Mouse (Mus musculus) heart, embryonic 11.5 days (tissue): ENCODE data around the gene Nop58. TPM values are rescaled to one million over a fixed set of nuclear protein-coding genes. Genes with fewer than 3 reads are reported as not detected.
"Not testable (repeated sequence)": the region's sequence is repeated elsewhere in the genome, so short reads cannot be mapped to it uniquely, and the experiment has no call there.

Source experiments
- ATAC-seq: fragments of 200-750 bp; cut with Nextera tagmentation; replicated peaks from 2 replicates; pipeline ENCODE4 v1.8.0; 2017; ENCODE audit warnings: moderate library complexity; ENCODE audit not compliant: insufficient number of reproducible peaks, low FRiP score, low TSS enrichment
- H3K27ac ChIP-seq: fragments of 300-500 bp; sonication (generic); 2 replicates; pipeline ENCODE4 v1.5.1; 2014; ENCODE audit warnings: mild to moderate bottlenecking, low read depth, low read length
- H3K27me3 ChIP-seq: fragments of 300-500 bp; sonication (generic); 2 replicates; pipeline ENCODE4 v1.6.1; 2014; ENCODE audit warnings: mild to moderate bottlenecking, low read length, mixed read lengths; ENCODE audit not compliant: control insufficient read depth, insufficient read depth
- H3K36me3 ChIP-seq: fragments of 300-500 bp; sonication (generic); 2 replicates; pipeline ENCODE4 v1.6.1; 2014; ENCODE audit warnings: mild to moderate bottlenecking, low read length, moderate library complexity, mixed read lengths; ENCODE audit not compliant: control insufficient read depth, insufficient read depth
- H3K4me1 ChIP-seq: fragments of 300-500 bp; sonication (generic); 2 replicates; pipeline ENCODE4 v1.6.1; 2014; ENCODE audit warnings: low read length; ENCODE audit not compliant: control insufficient read depth, insufficient read depth
- H3K4me2 ChIP-seq: fragments of 300-500 bp; sonication (generic); 2 replicates; pipeline ENCODE4 v1.6.1; 2014; ENCODE audit warnings: mild to moderate bottlenecking, moderate library complexity
- H3K4me3 ChIP-seq: fragments of 300-500 bp; sonication (generic); 2 replicates; pipeline ENCODE4 v1.5.1; 2014; ENCODE audit warnings: low read depth, low read length
- H3K9ac ChIP-seq: fragments of 300-500 bp; sonication (generic); 2 replicates; pipeline ENCODE4 v1.6.1; 2014; ENCODE audit warnings: mild to moderate bottlenecking, low read depth, low read length, moderate library complexity
- H3K9me3 ChIP-seq: fragments of 300-500 bp; sonication (generic); replicated peaks from 2 replicates; pipeline ENCODE4 v1.6.1; 2016; ENCODE audit warnings: low read length; ENCODE audit not compliant: control insufficient read depth
- WGBS: fragments of 180-500 bp; shearing (Covaris S2); extraction: QIAGEN DNeasy Blood & Tissue Kit; methylation state at CpG from one replicate; pipeline ENCODE4 v1.1.7; 2014; ENCODE audit not compliant: insufficient replicate concordance; 5-methylcytosine and 5-hydroxymethylcytosine counted together
- polyA plus RNA-seq: library from polyadenylated mRNA; unstranded; fragments of >200 nt; fragmentation: Nextera tagmentation; extraction: Ambion mirVana; gene quantifications from 2 replicates; pipeline ENCODE4 v1.2.1, GENCODE M21; 2014

Gene Nop58
- polyA plus RNA-seq, 1 experiment from 2014 or later: 190 TPM

DNA sequence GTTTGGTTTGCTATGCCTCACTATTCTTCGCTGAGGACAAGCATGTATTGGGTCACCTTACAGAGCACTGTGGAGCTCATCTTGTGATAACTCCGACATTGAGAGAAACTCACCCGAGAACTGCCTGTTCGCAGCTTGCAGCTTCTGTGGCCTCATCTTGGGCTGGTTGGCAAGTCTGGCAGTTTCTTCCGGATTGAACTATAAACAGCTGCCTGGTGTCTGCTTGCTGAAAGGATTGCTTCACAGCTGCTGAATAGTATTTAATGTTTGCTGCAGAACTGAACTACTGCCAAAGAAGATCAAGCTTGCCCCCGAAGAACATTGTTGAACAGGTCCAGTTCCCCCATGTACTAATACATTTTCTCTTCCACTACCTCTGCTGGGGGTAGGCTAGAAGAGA is 49.3 kb downstream of the Nop58 start:
- H3K4me2 ChIP-seq: no peak overlapping the region
- no peak overlapping the region for H3K27ac ChIP-seq

DNA sequence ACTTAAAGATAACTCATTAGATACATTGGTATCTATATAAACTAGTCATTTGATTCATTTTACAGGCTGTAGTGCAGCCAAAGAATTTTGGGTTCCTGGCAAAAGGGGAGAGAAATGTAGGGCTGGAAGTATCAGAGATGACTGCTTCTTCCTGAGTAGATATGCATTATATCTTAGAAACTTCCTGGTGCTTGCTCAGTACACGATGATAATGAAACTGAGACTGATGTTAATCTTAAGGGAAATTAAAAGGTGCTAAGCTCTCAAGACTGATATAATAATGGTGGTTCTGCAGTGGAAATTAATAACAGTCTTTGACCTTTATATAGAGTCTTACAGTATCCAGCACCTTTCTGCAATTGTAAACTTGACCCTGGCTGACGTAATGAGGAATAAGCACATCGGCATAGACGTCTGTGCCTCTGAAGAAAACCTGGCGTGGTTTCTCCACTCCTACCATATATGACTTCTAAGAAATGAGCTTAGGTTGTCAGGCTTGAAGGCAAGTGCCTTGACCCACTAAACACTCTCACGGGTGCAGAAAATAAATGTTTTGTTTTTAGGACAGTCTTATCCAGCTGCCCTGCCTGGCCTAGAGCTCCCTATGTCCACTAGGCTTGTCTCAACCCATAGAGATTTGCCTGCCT is 54.1 kb downstream of the Nop58 start:
- H3K27ac ChIP-seq: peak overlapping the region; percentile 57; the same call in 1 of the 2 replicates
- ATAC-seq: no peak
- 64% methylated on average over 6 of the region's 6 CpGs for WGBS

More for the DNA sequence above, 49.3 kb downstream of the Nop58 start:
- H3K9me3 ChIP-seq: no peaks in the 10 kb centered on the region
- 66% methylated on average over 6 of the region's 6 CpGs for WGBS
- no peaks in the 10 kb centered on the region for H3K27me3 ChIP-seq
- no peak for ATAC-seq
- H3K36me3 ChIP-seq: no peaks in the 10 kb centered on the region
- no peak overlapping the region for H3K4me3 ChIP-seq
- H3K4me1 ChIP-seq: no peaks in the 10 kb centered on the region
- no peak overlapping the region for H3K9ac ChIP-seq

DNA sequence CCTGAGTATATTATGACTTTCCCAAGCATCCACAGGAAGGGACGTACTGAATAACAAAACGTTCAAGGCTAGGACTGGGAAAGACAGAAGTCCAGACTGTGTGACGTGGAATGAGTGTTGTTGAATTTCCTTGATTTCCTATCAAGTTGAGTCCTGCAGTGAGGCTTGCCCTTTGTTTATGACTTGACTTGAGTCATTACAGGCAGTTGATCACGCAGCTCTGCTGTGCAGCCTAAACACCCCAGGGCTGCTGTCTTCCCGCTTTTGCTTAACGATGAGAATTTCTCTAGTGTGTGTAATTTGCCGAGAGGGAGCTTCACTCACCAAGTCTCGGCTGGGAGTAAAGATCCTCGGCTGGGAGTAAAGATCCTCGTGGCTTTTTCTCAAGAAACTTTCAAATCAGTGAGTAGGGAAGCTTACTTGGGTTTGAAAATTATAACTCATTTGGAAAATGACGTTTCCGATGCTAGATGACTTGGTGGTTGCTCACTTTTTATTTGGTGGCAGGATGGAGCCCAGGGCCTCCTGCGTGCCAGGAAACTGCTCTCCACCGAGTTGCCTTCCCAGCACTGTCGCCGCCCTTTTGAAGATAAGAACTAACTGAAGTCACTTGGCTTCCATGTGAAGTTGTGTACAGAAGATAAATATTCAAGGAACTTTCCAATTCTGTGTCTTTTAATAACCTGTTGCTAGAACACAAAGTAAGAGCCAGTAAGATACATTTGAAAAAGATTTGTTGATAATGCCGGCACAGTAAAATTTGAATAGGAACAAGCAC is 55.0 kb downstream of the Nop58 start:
- H3K27ac ChIP-seq: peak overlapping the region; percentile 57
- H3K4me2 ChIP-seq: no peak overlapping the region
- 0 out of 2 replicates have a peak overlapping the region, but pooled peaks have one; percentile 3 for H3K9ac ChIP-seq
- WGBS: 52% methylated on average over 17 of the region's 17 CpGs
- H3K4me3 ChIP-seq: no peak overlapping the region
- H3K4me1 ChIP-seq: no peaks in the 10 kb centered on the region
- no peaks in the 10 kb centered on the region for H3K36me3 ChIP-seq
- no peaks in the 10 kb centered on the region for H3K27me3 ChIP-seq
- ATAC-seq: no peak
- no peaks in the 10 kb centered on the region for H3K9me3 ChIP-seq

More for the DNA sequence above, 54.1 kb downstream of the Nop58 start:
- no peaks in the 10 kb centered on the region for H3K4me1 ChIP-seq
- H3K9ac ChIP-seq: 0 out of 2 replicates have a peak overlapping the region, but pooled peaks have one; percentile 3
- H3K4me3 ChIP-seq: no peak overlapping the region
- H3K36me3 ChIP-seq: no peaks in the 10 kb centered on the region
- H3K9me3 ChIP-seq: no peaks in the 10 kb centered on the region
- no peaks in the 10 kb centered on the region for H3K27me3 ChIP-seq
- no peak overlapping the region for H3K4me2 ChIP-seq

DNA sequence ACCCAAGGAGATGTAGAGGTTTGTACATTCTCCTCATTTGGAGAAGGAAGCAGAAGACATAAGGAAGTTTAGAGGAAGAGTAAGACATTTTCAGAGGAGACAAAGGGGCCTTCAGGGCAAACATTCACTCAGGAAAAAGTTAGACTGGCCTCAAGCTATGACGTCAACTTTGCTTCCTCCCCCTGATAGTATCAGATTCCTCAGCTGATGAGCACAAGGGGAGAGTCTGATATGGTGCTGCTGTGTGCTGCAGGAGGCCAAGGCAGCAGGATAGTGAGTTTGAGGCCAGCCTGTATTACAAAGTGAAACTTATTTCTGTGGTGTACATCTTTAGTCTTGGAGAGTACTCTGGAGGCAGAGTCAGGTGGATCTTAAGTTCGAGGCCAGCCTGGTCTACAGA is 64.3 kb downstream of the Nop58 start:
- no peak for ATAC-seq
- Histone ChIP-seq H3K4me2 (no peak overlapping the region), H3K36me3 (no peaks in the 10 kb centered on the region), H3K4me1 (no peaks in the 10 kb centered on the region), H3K9me3 (no peaks in the 10 kb centered on the region), H3K27ac (no peak overlapping the region), H3K9ac (no peak overlapping the region), H3K4me3 (no peak overlapping the region), H3K27me3 (no peaks in the 10 kb centered on the region)
- WGBS: 59% methylated on average over 2 of the region's 2 CpGs

DNA sequence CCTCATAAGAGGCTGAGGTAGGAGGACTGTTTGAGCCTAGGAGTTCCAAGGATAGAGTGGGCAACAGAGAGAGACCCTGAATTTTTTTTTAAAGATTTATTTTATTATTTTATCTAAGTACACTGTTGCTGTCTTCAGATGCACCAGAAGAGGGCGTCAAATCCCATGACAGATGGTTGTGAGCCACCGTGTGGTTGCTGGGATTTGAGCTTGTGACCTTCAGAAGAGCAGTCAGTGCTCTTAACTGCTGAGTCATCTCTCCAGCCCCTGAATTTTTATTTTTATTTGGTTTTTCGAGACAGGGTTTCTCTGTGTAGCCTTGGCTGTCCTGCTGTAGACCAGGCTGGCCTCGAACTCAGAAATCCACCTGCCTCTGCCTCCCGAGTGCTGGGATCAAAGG is 65.0 kb downstream of the Nop58 start:
- 63% methylated on average over 5 of the region's 5 CpGs for WGBS
- not testable (repeated sequence) for H3K36me3 ChIP-seq, H3K4me3 ChIP-seq, H3K4me2 ChIP-seq, H3K27ac ChIP-seq, ATAC-seq, H3K27me3 ChIP-seq, H3K4me1 ChIP-seq, H3K9me3 ChIP-seq, H3K9ac ChIP-seq

DNA sequence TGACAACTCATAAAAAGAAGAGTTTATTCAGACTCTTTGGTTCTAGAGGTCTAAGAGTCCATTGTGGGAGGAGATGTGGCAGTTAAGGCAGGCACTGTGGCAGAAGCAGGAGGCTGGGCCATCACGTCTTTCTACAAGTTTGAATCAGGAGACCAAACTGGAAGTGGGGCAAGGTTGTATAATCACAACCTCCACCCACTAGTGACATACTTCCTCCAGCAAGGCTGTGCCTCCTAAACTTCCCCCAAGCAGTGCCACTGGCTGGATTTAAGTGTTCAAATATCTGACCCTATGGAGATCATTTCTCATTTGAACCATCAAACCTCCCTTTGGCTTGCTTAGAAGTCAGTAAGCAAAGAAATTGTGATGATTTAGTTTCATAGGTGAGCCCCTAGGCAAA is 70.5 kb downstream of the Nop58 start:
- Histone ChIP-seq H3K9me3 (no peaks in the 10 kb centered on the region), H3K4me2 (no peak overlapping the region), H3K36me3 (no peaks in the 10 kb centered on the region), H3K9ac (no peak overlapping the region), H3K4me1 (no peaks in the 10 kb centered on the region), H3K27me3 (no peaks in the 10 kb centered on the region), H3K27ac (no peak overlapping the region), H3K4me3 (no peak overlapping the region)
- 72% methylated on average over 1 of the region's 1 CpGs for WGBS
- ATAC-seq: no peak

DNA sequence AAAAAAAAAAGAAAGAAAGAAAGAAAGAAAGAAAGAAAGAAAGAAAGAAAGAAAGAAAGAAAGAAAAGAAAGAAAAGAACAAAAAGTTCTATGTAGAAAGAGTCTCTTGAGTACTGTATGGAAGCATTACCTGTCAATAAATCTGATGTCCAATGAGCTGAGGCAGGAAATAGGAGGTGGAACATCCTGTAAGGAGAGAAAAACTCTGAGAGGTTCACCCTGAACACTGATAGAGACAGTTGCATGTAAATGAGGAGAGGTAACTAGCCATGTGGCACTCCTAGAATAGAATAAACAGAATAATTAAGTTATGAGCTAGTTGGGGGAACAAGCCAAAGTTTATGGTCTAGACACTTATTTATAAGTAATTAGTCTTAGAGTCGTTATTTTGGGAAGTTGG is 73.6 kb downstream of the Nop58 start:
- H3K9me3 ChIP-seq: no peaks in the 10 kb centered on the region
- no peak overlapping the region for H3K27ac ChIP-seq
- no peak for ATAC-seq
- WGBS: 71% methylated on average over 1 of the region's 1 CpGs
- H3K36me3 ChIP-seq: no peaks in the 10 kb centered on the region
- no peak overlapping the region for H3K9ac ChIP-seq
- H3K4me3 ChIP-seq: no peak overlapping the region
- H3K4me1 ChIP-seq: no peaks in the 10 kb centered on the region
- H3K27me3 ChIP-seq: no peaks in the 10 kb centered on the region
- no peak overlapping the region for H3K4me2 ChIP-seq

DNA sequence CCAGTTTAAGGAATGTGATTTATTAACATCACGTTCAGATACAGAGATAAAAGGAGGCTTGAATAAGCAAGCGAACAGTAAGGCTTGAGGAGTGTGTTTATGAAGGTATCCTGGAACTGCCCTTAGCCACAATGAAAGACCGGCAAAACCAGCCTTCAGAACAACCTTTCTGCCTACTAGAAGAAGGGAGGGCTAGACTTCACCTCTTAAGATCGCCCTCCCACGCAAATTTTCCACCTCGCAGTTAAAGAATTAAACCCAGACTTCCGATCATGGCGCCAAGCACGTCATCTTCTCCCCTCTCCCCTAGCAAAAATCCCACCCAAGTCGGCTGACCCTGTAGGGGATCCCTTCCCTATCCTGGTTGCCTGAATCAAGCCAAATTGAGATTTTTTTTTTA is 77.4 kb downstream of the Nop58 start:
- Histone ChIP-seq H3K4me3 (peak overlapping the region; percentile 66), H3K27ac (peak overlapping the region; percentile 91), H3K27me3 (no peaks in the 10 kb centered on the region), H3K36me3 (no peaks in the 10 kb centered on the region), H3K9ac (peak overlapping the region; percentile 86), H3K4me2 (peak overlapping the region; percentile 92), H3K4me1 (no peaks in the 10 kb centered on the region), H3K9me3 (no peaks in the 10 kb centered on the region)
- no peak for ATAC-seq
- 7% methylated on average over 10 of the region's 10 CpGs for WGBS
